Mouse (Mus musculus) liver, embryonic 14.5 days (tissue): ENCODE measurements at regions not wholly inside any gene's neighbourhood (a gene's known extent, or its start where the extent isn't known, plus 50 kb on each side); places are given as distances from the start of the nearest gene placed in this dataset.

Source experiments
- CTCF ChIP-seq: IDR thresholded peaks from 2 replicates; pipeline ENCODE4 v1.5.1; 2016; ENCODE audit warnings: antibody characterized with exemption, low read depth, control low read depth
- EP300 ChIP-seq: IDR thresholded peaks from 2 replicates; pipeline ENCODE4 v1.6.1; 2016; ENCODE audit warnings: antibody characterized with exemption, low read depth

GRCm38 (mm10) chr15:68412156-68412555 lies 1911.4 kb upstream of the Lrrc6 start:
- TF ChIP-seq CTCF (no peak), EP300 (no peak)
